Mouse (Mus musculus): ENCODE data around the gene Otud7b. TPM values are rescaled to one million over a fixed set of nuclear protein-coding genes. Genes with fewer than 3 reads are reported as not detected.

Gene Otud7b
- polyA plus RNA-seq, 1 experiment from 2014 or later, result 22.3 TPM

GRCm38 (mm10) chr3:96159820-96160219, 55.5 kb downstream of the Otud7b start:
- H3K9ac ChIP-seq, result no peak overlapping the region
- no peaks in the 10 kb centered on the region for H3K9me3 ChIP-seq
- 64% methylated on average over 4 of the region's 4 CpGs for WGBS
- H3K4me3 ChIP-seq (replicated peaks), result no peak overlapping the region
- H3K27ac ChIP-seq, result peak overlapping the region; percentile 85
- H3K27me3 ChIP-seq (replicated peaks), result no peaks in the 10 kb centered on the region
- peak overlapping the region; percentile 92 for H3K4me2 ChIP-seq
- H3K36me3 ChIP-seq, result peaks cover 6% of the 10 kb centered on the region
- ATAC-seq (ENCODE audit: insufficient read depth, low FRiP score, low read depth), result no peak
- H3K4me1 ChIP-seq, result peaks cover 13% of the 10 kb centered on the region

GRCm38 (mm10) chr3:96160222-96160802, 56.0 kb downstream of the Otud7b start:
- Histone ChIP-seq H3K4me3 (replicated peaks) (peak overlapping the region; percentile 54), H3K9ac (no peak overlapping the region), H3K27ac (peak overlapping the region; percentile 85), H3K27me3 (replicated peaks) (no peaks in the 10 kb centered on the region), H3K4me2 (peak overlapping the region; percentile 92), H3K9me3 (no peaks in the 10 kb centered on the region), H3K4me1 (peaks cover 13% of the 10 kb centered on the region), H3K36me3 (peaks cover under 1% of the 10 kb centered on the region; the same call in 1 of the 2 replicates)
- ATAC-seq (ENCODE audit: insufficient read depth, low FRiP score, low read depth), result peak; percentile 76
- 29% methylated on average over 4 of the region's 4 CpGs for WGBS

GRCm38 (mm10) chr3:96160803-96161516, 56.6 kb downstream of the Otud7b start:
- Histone ChIP-seq H3K27me3 (replicated peaks) (no peaks in the 10 kb centered on the region), H3K9me3 (no peaks in the 10 kb centered on the region), H3K4me2 (peak overlapping the region; percentile 92), H3K4me1 (peaks cover 13% of the 10 kb centered on the region), H3K27ac (peak overlapping the region; percentile 85), H3K36me3 (no peaks in the 10 kb centered on the region), H3K4me3 (replicated peaks) (peak overlapping the region; percentile 54), H3K9ac (peak overlapping the region; percentile 41; the same call in 1 of the 2 replicates)
- ATAC-seq (ENCODE audit: insufficient read depth, low FRiP score, low read depth), result peak; percentile 78
- WGBS, result under 1% methylated on average over 12 of the region's 12 CpGs

GRCm38 (mm10) chr3:96161869-96162840, 57.8 kb downstream of the Otud7b start, which contains the start of gene Mtmr11:
Gene Mtmr11, plus strand, starts transcription at chr3:96162004.
- peak within 1 kb of the TSS; percentile 54 for H3K4me3 ChIP-seq (replicated peaks)
- no peaks in the 10 kb centered on the region for H3K36me3 ChIP-seq
- H3K27ac ChIP-seq, result peak within 1 kb of the TSS; percentile 85
- peak within 1 kb of the TSS; percentile 92 for H3K4me2 ChIP-seq
- H3K27me3 ChIP-seq (replicated peaks), result no peaks in the 10 kb centered on the region
- peak within 1 kb of the TSS; percentile 41; the same call in 1 of the 2 replicates for H3K9ac ChIP-seq
- peaks cover 13% of the 10 kb centered on the region for H3K4me1 ChIP-seq
- H3K9me3 ChIP-seq, result no peaks in the 10 kb centered on the region
- no peak for ATAC-seq (ENCODE audit: insufficient read depth, low FRiP score, low read depth)
- 5% methylated on average over 16 of the region's 16 CpGs for WGBS

- 90% methylated on average over 6 of the region's 6 CpGs for WGBS
- no peak overlapping the region for H3K9ac ChIP-seq
- peak overlapping the region; percentile 85; the same call in 1 of the 2 replicates for H3K27ac ChIP-seq
- no peaks in the 10 kb centered on the region for H3K36me3 ChIP-seq
- no peaks in the 10 kb centered on the region for H3K27me3 ChIP-seq (replicated peaks)
- H3K9me3 ChIP-seq, result no peaks in the 10 kb centered on the region
- no peak for ATAC-seq (ENCODE audit: insufficient read depth, low FRiP score, low read depth)
- peak overlapping the region; percentile 54; the same call in 1 of the 2 replicates for H3K4me3 ChIP-seq (replicated peaks)
- peaks cover 13% of the 10 kb centered on the region for H3K4me1 ChIP-seq
- peak overlapping the region; percentile 10; the same call in 1 of the 2 replicates for H3K4me2 ChIP-seq
Measured at GRCm38 (mm10) chr3:96163040-96163439, 58.7 kb downstream of the Otud7b start.

GRCm38 (mm10) chr3:96168466-96169158, 64.3 kb downstream of the Otud7b start:
- Histone ChIP-seq H3K9me3 (no peaks in the 10 kb centered on the region), H3K9ac (no peak overlapping the region), H3K4me2 (no peak overlapping the region), H3K4me3 (replicated peaks) (no peak overlapping the region), H3K4me1 (peaks cover 15% of the 10 kb centered on the region), H3K36me3 (no peaks in the 10 kb centered on the region), H3K27me3 (replicated peaks) (no peaks in the 10 kb centered on the region), H3K27ac (no peak overlapping the region)
- 72% methylated on average over 12 of the region's 12 CpGs for WGBS
- no peak for ATAC-seq (ENCODE audit: insufficient read depth, low FRiP score, low read depth)

GRCm38 (mm10) chr3:96170276-96170675, 65.9 kb downstream of the Otud7b start:
- Histone ChIP-seq H3K36me3 (no peaks in the 10 kb centered on the region), H3K4me3 (replicated peaks) (no peak overlapping the region), H3K27ac (peak overlapping the region; percentile 99; the same call in 1 of the 2 replicates), H3K27me3 (replicated peaks) (no peaks in the 10 kb centered on the region), H3K4me1 (peaks cover 20% of the 10 kb centered on the region), H3K9me3 (no peaks in the 10 kb centered on the region), H3K9ac (no peak overlapping the region), H3K4me2 (no peak overlapping the region)
- 94% methylated on average over 4 of the region's 4 CpGs for WGBS
- no peak for ATAC-seq (ENCODE audit: insufficient read depth, low FRiP score, low read depth)

GRCm38 (mm10) chr3:96170976-96171545, 66.7 kb downstream of the Otud7b start:
- H3K4me3 ChIP-seq (replicated peaks), result peak overlapping the region; percentile 95; the same call in 1 of the 2 replicates
- H3K4me2 ChIP-seq, result peak overlapping the region; percentile 89
- H3K27ac ChIP-seq, result peak overlapping the region; percentile 99
- ATAC-seq (ENCODE audit: insufficient read depth, low FRiP score, low read depth), result no peak
- peaks cover 20% of the 10 kb centered on the region for H3K4me1 ChIP-seq
- peak overlapping the region; percentile 65; the same call in 1 of the 2 replicates for H3K9ac ChIP-seq
- 52% methylated on average over 10 of the region's 10 CpGs for WGBS
- H3K9me3 ChIP-seq, result no peaks in the 10 kb centered on the region
- no peaks in the 10 kb centered on the region for H3K36me3 ChIP-seq
- H3K27me3 ChIP-seq (replicated peaks), result no peaks in the 10 kb centered on the region

- peak overlapping the region; percentile 65 for H3K9ac ChIP-seq
- no peak for ATAC-seq (ENCODE audit: insufficient read depth, low FRiP score, low read depth)
- H3K9me3 ChIP-seq, result no peaks in the 10 kb centered on the region
- peaks cover 20% of the 10 kb centered on the region for H3K4me1 ChIP-seq
- peak overlapping the region; percentile 99 for H3K27ac ChIP-seq
- peak overlapping the region; percentile 95 for H3K4me3 ChIP-seq (replicated peaks)
- 13% methylated on average over 18 of the region's 18 CpGs for WGBS
- H3K36me3 ChIP-seq, result peaks cover 5% of the 10 kb centered on the region; the same call in 1 of the 2 replicates
- H3K4me2 ChIP-seq, result peak overlapping the region; percentile 89
- H3K27me3 ChIP-seq (replicated peaks), result no peaks in the 10 kb centered on the region
Measured at GRCm38 (mm10) chr3:96171583-96172196, 67.4 kb downstream of the Otud7b start.
